Mouse (Mus musculus) thymus, postnatal 25 days (tissue): Measurements from ENCODE around the gene Mmp11.
A peak's percentile ranks its signal among the peaks of the same experiment; 100 is the strongest.

ENCODE experiments used
- DNase-seq: peaks from one replicate; pipeline ENCODE4 v3.0.0; 2022

Mmp11 gene

DNA sequence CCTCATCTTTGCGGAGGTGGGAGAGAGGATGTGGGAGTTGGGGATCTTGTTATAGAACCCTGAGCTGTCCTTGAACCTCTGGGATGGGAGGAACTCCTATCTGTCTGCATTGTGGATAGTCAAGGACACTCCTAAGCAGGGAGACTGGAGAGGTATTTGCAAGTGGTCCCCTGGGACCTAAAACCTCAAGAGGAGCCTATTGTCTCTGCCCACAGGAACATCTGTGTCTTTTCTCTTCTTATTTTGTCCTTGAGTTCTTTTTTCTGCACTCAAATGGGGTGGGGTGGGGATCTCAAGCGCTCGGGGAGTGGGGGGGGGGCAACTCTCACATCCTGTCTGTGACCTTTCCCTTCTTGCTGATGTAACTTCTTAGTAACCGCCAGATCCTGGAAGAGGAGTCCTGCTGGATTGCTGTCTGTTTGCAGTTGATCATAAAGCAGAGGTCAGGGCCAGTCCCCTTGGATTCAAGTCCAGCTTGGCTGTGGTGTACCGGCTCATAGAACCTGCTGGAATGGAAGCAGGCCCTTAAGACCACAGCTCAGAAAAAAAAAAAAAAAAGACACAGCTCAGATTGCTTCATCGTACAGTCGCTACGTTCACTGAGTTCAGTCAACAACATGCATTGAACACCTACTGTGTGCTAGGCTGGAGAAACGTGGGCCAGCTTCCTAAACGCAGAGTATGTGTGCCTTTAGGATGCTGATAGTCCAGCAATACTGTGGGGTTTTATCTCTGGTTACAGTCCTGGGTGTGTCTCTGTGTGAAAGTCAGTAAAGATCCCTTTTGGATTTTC is 1.8 kb upstream of the Mmp11 start:
- no peak for DNase-seq

DNA sequence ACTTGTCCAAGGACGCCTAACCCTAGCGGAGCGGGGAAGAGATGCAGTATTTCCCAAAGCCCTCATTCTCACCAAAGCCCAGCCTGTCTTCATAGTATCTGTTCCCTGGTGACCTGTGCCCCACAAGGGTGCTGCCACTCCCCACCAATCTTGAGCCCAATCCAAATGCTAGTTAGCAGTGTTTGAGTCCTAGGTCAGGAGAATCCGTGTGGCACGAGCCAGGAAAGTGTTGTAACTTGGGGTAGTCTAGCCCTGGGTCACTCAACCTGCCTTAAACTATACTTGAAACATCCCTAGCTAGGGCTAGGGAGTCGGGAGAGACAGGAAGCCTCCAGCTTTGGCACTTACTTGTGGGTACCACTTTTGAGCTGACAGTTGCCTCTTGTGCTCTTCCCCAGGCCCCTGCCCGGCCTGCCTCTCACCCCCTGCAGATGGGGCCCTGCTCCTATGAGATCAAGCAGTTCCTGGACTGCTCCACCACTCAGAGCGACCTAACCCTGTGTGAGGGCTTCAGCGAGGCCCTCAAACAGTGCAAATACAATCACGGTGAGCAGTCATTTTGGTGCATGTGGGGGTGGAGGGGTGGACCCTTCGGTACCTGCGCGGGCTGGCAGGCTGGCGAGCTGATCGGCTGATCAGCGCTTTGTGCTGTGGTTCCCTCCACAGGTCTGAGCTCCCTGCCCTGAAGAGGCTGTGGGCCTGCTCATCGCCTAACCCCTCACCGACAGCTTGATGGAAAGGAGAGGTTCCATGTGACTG is 792 bp upstream of the Mmp11 start:
- no peak for DNase-seq

DNA sequence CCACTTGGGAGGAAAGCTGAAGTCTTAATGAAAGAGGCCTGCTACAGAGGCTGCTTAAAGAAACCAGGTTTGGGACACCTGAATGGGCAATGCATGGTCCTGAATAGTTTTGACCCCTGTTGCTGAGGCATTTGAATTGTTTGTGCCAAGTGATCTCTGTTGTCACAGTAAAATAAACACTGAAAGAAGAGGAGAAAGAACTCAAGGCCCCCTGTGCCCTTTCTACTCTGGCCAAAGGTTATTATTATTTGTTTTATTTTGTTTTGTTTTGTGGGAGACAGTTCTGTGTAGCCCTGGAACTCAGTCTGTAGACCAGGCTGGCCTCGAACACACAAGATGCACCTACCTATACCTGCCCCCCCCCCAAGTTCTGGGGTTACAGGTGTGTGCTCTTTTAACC is 1.3 kb downstream of the Mmp11 start:
- DNase-seq, result no peak

DNA sequence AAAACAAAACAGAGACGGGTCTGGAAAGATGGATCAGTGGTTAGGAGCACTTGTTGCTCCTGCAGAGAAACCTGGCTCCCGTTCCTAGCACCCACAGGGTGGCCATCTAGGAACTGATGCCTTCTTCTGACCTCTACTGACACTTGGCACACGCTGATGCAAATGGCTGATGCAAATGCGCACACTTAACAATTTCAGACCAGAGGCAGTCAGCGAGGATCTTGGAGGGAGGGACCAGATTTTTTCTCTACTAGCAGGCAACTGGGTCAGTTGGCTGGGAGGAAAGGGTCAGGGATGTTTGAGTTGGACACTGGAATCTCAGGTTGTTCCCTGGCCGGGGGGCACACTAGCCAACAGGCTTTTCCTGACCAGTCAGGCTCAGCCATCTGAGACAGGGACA is 3.4 kb downstream of the Mmp11 start, which contains the start of gene Chchd10:
Gene Chchd10 (plus strand): TSS at position 240 of the 400 bp plus-strand sequence.
- no peak for DNase-seq

DNA sequence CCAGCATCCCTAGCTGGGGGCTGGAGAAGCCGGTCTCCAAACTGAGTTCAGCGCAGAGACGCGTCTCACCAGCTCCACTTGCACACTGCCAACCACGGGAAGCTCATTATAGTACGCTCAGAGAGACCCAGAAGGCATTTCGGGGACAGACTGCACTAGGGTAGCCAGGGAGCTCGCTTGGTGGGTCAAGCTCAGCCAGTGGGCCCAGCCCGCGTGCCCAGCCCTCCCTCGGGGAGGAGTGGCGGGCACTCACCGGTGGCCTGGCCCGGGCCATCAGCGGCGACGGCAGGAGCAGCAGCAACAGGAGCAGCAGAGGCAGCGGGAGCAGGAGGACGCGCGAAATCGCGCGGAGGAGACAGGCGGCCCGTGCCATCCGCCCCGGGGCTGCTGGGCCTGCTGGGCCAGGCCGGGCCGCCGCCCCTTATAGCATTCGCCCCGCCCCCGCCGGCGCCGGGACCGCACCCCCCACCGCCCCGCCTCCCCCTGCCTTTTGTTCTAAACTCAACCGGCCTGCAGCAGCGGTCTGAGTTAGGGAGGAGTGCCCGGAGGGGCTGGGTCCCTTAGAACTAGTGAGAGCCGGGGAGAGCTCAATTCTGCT is 4.1 kb downstream of the Mmp11 start:
- peak; percentile 42 for DNase-seq

- no peak for DNase-seq
Measured at GRCm38 (mm10) chr10:75931311-75931710, 5.0 kb downstream of the Mmp11 start.

GRCm38 (mm10) chr10:75930304-75930703 is 6.0 kb downstream of the Mmp11 start:
- no peak for DNase-seq

- peak; percentile 29 for DNase-seq
Measured at GRCm38 (mm10) chr10:75926396-75926795, 9.9 kb downstream of the Mmp11 start.

GRCm38 (mm10) chr10:75924324-75924723 is 12.0 kb downstream of the Mmp11 start:
- no peak for DNase-seq

- no peak for DNase-seq
Measured at GRCm38 (mm10) chr10:75921726-75922560, 14.4 kb downstream of the Mmp11 start.

DNA sequence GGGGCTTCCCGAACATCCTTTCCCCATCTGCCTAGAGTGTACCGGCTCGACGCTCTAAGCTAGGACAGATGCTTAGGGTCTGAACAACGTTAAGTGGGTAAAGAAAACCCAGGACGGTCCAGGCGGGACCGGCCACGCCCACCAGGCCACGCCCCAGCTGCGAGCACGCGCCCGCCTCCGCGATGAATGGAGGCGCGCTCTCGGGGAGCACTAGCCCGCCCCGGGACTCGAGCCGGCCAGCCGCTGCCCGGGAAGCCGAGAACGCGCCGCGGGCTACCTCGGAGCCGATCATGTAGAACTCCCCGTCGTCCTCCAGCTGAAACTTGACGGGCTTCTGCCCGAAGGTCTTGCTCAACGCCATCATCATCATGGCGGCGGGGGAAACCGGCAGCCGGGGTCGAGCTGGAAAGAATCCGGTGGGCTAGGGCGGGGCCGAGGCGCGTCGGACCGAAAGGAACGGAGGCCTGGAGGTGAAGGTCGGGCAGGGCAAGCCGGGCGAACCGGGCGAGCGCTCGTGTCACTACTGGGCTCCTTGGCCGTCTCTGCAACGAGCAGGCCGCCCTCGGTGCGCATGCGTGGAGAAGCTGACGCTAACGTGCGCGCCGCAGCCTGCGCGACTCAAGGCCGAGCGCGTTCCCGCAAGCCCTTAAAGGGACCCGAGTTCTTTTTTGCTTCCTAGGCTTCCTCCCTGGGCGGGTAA is 15.1 kb downstream of the Mmp11 start, which contains the start of gene Smarcb1:
Gene Smarcb1 (minus strand): TSS at position 592 of the 700 bp plus-strand sequence.
- DNase-seq, result peak; percentile 93

DNA sequence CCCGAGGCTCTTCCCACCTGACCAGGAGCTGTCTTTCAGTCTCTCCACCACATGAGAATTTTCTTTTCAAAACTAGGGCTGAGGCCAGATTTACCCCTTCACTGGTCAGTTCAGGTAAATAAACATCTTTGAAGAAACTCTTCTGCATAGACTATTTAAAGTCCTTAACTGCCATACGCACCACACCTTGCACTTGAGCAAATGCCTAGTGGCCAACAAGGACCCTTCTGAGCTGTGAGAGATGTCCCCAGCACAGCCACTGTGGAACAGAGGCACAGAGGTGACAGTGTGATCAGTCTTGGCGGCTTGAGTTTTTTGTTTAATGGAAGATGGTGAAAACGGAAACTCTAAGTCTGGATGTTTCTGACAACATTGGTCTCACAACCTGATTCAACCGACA is 17.3 kb downstream of the Mmp11 start:
- DNase-seq, result no peak

DNA sequence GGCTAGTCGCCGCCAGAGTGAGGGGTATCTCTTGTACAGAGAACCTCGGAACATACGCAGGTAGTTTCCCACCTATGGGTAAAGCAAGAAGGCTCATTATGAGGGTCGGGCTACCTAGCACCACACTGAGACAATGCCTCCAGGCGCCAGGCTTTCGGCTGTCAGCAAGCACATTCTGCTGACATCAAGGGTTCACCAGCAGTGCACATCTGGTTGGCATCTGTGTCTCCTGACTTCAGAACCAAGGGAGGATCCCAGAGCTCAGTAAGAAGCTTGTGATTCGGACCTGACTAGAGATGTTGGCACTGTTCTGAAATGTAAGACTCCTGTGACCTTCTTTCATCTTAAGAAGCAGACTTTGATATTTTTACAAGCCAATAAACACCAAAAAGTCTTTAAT is 19.5 kb downstream of the Mmp11 start:
- DNase-seq, result no peak

DNA sequence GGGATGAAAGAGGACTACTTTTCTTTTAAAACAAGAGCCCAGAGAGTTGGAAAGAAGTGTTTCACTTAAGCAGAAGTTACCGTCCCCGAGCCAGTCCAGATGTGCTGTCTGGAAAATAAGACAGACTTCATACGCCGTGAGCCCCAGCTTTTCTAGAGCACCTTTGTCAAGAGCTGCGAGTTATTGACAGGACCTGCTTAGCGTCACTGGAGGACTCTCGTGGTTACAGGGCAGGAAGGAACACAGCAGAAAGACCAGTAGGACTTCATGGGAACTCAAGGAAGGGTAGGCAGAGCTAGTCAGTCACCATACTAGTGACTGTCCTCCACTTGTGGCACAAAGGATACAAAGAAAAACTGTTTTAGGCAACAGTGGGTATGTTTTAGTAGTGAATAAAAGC is 20.7 kb downstream of the Mmp11 start:
- no peak for DNase-seq

GRCm38 (mm10) chr10:75913013-75913589 is 23.2 kb downstream of the Mmp11 start:
- DNase-seq, result no peak

DNA sequence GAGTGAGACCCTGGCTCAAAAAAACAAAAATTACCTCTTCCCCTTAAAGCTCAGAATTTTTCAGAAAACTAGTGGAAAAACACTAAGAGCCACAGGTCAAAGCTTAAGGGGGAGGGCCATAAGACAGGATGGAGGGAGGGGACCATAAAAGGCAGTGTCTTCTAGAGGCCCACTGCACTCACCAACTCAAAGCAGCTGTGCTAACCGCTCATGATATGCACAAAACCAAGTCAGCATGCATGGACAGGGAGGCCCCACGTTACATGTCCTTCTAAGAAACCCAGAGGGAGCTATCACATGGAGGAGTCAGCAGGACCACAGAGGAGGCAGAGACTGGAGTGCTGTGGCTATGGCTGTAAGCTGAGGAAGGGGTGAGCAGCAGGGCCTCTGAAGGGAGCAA is 25.6 kb downstream of the Mmp11 start:
- DNase-seq, result no peak

- no peak for DNase-seq
Measured at GRCm38 (mm10) chr10:75906882-75907281, 29.4 kb downstream of the Mmp11 start.

GRCm38 (mm10) chr10:75904391-75904790 is 31.9 kb downstream of the Mmp11 start:
- no peak for DNase-seq

- no peak for DNase-seq
Measured at GRCm38 (mm10) chr10:75898846-75899245, 37.5 kb downstream of the Mmp11 start.

DNA sequence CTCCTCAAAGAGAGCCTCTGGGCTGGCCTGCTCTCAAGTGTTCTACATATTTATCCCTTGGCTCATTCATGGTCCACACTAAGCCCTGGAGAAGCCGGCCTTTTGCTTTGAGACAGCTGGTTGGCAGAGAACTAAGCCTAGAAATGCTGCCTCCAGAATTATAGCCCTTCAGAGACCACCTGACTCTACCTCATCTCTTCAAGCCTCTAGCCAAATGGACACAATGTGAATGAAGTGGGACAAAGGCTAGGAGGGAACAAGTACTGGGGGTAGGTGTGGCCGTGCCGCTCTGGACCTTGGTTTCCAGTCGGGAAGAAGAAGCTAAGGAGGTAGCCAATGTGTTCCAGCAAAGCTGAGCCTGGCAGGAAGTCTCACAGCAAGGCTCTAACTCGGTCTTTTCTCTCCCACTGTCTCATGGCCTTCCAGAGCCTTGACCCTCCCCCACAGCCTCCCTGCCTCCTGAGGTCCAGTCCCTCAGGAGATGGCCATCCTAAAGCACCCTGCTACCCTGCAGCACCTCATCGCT is 38.2 kb downstream of the Mmp11 start:
- DNase-seq, result no peak

DNA sequence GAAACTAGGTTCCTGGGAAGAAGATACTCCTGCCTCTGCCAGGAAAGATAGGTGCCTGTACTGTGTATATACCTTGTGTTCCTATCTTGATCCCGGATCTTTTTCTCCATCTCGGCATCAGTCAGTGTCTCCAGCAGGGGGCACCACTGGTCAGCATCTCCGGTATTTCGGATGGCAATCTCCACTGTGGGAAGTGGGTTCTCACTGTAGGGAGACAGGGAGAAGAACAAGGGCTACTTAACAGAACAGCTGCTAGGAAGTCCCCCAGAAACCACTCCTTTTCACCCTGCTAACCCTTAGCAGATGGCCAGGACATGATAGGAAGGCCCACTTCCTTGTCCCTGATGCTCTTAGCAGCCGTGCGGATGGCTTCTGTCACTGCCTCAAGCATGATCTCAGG is 38.9 kb downstream of the Mmp11 start:
- peak; percentile 40 for DNase-seq

GRCm38 (mm10) chr10:75896208-75896607 is 40.1 kb downstream of the Mmp11 start:
- DNase-seq, result no peak
